Mouse (Mus musculus) left cerebral cortex, postnatal 4 days (tissue): ENCODE measurements at regions not wholly inside any gene's neighbourhood (a gene's known extent, or its start where the extent isn't known, plus 50 kb on each side); places are given as distances from the start of the nearest gene placed in this dataset.
A peak's percentile ranks its signal among the peaks of the same experiment; 100 is the strongest.

ENCODE experiments used
- DNase-seq: peaks from one replicate; pipeline ENCODE4 v3.0.0-alpha.2; 2022
- intact Hi-C: fragments of 180-260 bp; cut with DNase I; formaldehyde crosslinking; loops from one replicate; pipeline ENCODE4 v1.15.1; 2025

DNA sequence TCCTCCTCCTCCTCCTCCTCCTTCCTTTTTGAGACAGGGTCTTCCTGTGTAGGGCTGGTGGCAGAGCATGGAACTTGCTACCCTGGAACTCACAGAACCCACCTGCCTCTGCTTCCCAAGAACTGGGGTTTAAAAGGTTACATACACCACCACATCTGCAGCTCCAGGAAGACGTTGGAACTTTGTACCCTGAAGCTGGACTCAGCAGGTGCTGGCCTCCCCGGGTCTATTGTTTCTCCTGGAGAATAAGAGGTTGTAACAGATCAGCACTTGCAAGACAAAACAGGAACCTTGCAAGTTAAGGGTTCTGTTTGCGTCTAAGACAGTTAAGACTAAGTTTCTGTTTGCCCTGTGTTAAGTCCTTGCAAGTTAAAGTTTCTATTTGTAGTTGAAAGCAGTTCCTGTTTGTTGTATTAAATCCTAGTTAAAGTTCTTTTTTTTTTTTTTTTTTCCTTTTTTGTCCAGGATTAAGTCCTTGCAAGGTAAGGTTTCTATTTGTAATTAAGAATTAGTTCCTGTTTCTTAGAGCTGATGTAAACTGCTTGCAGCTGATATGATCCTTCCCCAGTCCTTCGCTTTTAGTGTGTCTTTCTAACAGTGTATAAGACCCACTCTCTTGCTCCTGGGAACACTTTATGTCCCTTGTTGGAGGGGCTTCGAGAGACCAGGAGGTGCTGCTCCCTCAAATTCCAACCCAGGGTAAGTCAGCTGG is 55.0 kb upstream of the Sgk1 start:
- DNase-seq, result no peak
- intact Hi-C loops, result no loop called here

DNA sequence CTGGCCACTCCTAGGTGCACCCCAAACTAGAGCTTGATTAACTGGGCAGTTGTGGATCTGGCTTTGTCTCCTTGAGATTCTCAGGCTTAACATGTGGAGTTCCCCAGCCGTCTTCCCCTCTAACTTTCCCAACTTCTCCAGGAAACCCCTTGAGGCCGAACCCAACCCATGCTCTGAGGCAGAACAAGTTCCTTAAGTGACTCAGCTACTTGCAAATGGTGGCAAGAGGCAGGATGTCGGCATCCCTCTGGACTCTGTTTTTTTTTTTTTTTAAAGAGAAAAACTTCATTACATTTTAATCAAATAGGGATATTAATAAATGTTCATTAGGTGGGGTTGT is 54.5 kb upstream of the Sgk1 start:
- intact Hi-C loops, result no loop called here
- no peak for DNase-seq

DNA sequence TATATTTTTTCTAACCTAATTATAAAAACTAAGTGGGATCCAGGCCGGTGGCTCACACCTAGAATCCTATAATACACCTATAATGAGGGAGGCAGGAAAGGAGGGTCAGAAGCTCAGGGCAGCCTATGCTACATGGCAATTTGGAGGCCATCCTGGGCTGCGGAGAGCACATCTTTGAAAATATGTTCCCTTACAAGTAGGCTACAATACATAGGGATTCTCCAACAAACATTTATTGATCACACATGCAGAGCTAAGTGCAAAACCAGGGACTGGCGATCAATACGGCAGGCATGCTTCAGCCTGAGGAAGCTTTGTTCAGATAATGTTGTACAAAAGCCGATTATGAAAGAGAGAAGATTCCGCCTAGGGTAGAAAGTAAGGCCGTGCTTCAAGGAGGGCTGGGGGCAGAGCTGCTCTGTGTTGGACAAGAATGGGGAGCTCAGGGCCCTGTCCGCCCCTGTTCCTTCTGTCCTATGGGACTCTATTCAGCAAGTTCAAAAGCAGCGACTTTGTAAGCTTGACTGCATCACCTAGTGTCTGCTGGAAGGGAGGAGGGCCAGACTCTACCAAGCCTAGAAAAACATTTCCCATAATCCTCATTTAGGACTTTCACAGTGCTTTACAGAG is 53.4 kb upstream of the Sgk1 start:
- intact Hi-C loops, result no loop called here

DNA sequence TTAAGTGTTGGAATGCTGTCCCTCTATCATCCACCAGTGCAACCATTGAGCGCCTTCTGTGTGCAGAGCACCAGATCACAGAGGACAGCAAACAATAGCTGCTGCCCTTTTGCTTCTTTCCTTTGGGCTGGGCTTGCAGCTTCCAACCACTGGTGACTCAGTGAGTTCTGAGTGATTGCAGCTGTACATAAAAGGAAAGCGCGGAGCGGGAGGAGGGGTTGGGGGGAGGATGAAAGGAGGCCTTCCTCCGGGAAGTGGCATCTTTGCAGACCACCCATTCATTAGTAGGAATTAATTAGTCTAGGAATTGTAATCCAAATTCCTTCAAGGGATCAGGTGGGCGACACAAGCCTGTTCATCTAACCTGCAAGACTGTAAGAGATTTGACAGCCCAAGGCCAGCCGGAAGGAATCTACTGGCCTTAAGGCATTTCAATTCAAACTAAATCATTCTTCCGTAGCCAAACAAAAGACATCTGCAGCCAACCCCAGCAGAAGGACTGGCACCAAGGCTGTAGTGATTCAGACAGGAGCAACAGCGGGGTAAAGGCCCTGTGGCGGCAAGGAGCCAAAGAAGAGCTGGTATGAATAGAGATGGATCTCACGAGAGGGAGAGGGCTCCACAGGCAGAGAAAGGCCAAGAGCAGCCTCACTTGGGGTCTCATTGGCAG is 52.8 kb upstream of the Sgk1 start:
- DNase-seq, result peak; percentile 60
- intact Hi-C loops, result no loop called here

More for the DNA sequence above, 53.4 kb upstream of the Sgk1 start:
- no peak for DNase-seq

DNA sequence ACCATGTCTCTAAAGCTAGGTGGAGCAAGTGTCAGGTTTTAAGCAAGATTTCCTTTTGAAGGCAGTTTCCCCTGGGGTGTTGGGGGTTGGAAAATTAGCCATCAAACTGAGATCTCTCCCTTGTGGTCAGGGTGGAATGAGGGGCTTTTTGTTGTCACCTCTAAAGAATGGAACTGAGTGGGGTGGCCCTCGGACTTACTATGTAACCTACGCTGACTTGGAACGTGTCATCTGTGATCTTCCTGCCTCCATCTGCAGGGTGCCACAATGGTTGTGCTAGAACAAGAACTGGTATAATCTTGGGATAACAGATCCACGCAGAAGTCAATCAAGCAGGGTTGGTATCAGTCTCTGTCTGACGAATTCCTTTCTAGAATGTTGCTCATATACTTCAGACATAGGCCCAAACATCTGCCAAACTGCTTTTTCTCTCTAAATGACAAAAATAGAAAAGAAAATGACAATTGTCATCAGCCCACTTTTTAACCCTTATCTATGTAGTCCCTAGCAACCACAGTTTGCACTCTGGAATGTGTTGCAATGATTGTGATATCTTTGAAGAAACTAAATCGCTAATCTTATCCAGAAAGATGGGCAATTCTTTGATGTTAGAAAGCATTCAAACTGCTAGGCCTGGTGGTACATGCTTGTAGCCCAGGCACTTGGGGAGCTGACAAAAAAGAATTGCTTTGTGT is 50.8 kb upstream of the Sgk1 start:
- intact Hi-C loops, result no loop called here
- no peak for DNase-seq
